Mouse (Mus musculus) gastrocnemius, postnatal 10 days (tissue): ENCODE measurements at regions not wholly inside any gene's neighbourhood (a gene's known extent, or its start where the extent isn't known, plus 50 kb on each side); places are given as distances from the start of the nearest gene placed in this dataset.

Experiments used
- DNase-seq: peaks from one replicate; pipeline ENCODE4 v3.0.0; 2021; ENCODE audit warnings: mixed read lengths

GRCm38 (mm10) chr15:93785846-93786412 lies 190.2 kb upstream of the Prickle1 start:
- no peak for DNase-seq

- no peak for DNase-seq
Observed at GRCm38 (mm10) chr15:93783736-93784135, 188.0 kb upstream of the Prickle1 start.

- no peak for DNase-seq
Observed at GRCm38 (mm10) chr15:93775199-93775745, 179.6 kb upstream of the Prickle1 start.

DNA sequence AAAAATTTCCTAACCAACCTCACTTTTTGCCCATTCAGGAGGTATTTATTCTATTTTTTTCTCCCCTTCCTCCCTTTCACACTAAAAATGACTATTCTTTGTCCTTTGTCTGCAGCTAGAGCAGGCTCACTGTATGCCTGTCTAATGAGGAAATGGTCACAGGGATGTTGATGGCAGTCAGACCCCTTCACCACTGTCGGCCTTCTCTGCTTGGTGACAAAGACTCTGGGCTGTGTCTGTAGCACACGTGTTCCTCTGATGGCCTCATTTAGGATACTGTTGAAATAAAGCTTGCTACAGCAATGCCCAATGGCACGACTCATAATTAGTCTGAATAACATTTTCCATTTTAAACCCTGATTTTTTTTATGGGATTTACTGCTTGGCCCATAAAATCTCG lies 178.6 kb upstream of the Prickle1 start:
- DNase-seq, result no peak

- no peak for DNase-seq
Observed at GRCm38 (mm10) chr15:93766981-93767380, 171.3 kb upstream of the Prickle1 start.

GRCm38 (mm10) chr15:93763047-93763446 lies 167.4 kb upstream of the Prickle1 start:
- no peak for DNase-seq

DNA sequence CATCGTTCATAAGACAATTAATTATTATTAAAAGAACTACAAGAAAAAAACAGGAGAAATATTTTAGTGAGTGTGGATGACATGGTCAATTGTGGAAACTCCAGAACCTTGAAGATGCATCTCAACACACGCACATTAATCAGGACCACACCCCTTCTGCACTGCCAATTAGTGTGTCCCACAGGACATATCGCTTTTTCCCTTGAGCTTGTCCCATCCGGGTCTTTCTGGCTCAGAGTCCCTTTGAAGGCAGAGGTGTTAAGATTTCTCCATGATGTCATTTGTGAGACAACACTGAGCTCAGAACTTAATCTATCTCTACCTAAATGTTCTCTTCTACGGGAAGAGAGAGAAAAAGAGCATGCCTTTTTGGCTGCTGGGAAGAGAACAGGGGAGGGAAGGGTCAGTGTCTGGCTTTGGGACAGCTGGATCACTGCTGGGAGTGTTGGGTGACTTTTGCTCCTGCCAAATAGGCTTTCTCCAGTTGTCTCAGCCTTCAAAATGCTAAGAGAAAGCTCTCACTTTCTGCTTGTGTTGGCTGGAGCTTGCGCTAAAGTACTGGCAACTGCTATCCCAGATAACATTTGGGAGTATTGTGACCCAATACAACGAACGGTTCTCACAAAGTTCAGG lies 162.6 kb upstream of the Prickle1 start:
- DNase-seq, result peak; percentile 55

DNA sequence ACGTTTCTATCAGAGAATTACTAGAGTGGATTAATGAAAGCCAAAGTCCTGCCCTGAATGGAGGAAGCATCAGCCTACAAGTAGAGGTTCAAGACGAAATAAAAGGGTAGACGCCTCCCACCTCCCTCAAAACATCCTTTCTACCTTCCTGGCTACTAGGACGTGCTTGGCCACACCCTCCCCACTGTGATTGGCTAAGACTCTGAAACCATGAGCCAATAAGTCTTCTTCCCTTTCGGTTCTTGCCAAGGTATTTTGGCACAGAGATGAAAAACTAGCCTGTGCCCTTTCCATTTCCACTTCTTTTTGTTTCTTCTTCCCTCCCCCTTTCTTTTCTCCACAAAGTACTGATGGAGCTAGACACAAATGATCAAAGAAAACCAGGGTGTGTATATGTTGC lies 160.3 kb upstream of the Prickle1 start:
- DNase-seq, result no peak

GRCm38 (mm10) chr15:93751817-93752216 lies 156.1 kb upstream of the Prickle1 start:
- DNase-seq, result no peak

DNA sequence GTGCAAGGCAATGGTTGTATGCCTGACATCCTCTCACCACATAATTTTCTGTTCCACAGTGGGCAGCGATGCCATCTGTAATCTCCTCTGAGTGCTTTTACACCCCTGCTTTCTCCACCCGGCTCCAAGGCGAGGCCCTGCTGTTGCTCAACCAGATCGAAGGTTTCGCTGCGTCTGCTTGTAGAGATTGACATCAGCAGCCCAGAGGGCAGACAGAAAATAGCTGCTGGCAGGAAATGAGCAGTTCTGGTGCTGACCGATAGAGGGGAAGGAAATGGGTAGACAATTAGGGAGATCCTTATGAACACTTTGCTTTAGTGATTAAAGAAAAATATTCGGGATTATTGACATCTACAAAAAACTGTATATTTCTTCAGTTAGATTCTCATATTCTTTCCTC lies 155.3 kb upstream of the Prickle1 start:
- peak; percentile 22 for DNase-seq

DNA sequence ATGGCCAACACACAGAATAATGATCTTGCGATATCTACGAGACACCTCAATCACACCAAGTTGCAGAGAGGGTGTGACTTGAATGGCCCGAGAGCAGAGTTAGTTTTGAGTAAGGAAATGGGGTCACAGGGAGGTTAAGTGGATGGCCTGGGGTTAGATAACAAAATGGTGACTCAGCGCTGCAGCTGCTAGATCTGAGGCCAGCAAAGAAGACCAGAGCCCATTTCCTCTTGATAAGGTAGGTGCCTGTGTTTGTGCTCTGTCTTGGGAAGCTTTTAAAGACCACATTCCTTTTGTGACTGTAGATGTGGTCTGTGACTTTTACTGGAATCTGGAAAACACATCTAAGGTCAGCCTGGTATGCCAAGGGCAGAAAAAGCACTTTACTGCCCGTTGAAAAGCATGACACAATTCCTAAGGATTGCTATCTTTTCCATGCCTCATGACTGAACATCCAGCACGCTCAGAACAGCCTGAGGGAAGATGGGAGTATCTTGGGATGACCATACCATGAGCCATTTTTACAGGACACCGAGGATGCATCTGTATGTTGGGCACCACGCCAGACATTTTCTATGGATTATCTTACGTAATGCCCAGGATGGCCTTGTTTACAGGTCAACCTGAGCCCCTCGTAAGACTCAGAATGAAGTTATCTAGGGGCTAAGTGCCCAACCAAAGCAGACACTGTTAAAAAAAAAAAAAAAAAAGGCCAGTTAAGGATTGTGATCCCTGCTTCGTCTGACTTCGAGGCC lies 148.7 kb upstream of the Prickle1 start:
- DNase-seq, result no peak

DNA sequence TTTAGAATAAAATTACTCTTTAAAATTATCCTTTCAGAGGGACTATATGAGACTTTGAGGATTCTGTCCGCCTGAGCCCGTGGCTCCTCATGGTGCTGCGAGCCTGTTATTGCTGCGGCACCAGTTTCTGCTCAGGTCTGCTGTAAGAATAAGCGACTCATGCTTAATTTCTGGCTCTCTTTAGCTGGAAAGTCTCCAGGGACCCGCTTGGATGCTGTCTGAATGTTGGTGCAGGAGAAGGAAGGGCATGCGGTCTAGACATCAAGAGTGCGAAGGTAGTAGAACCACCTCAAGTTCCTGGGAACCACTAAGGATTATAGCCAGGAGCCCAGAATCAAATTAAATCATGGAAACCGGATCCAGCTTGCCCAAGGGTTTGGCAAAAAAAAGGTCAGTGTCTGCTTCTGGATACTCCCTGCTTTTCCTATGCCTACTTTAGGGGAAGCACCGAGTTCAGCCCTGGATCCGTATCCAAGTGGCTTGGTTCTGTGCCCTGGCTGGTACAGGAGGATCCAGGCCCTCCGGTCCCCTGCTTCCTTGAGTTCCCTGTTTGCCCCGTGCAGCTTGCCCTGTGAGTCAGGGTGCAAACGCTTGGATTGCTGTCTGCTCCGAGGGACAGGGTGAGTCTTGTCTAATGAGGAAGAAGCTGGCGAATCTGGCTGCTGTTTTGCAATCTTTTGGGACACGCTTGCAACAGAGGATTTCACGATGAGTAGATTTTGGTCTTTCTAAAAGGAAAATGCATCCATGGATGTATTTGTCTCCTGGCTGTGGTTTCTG lies 138.2 kb upstream of the Prickle1 start:
- DNase-seq, result peak; percentile 28

DNA sequence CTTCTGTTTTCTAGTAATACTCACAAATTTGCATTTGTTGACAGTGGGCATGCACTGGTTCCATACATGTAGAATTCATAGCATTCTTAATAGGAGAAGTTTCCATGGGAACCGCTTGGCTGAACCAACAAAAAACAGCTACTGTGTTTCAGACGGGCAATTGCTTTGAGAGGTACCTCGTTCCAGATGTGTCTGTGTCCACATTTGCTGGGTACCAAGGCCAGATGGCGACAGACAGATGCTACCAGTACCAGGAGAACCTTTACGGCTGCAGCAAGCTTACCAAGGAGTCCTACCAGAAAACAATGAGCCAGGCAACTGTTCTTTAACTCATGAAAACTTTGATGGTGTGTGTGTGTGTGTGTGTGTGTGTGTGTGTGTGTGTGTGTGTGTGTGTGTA lies 137.1 kb upstream of the Prickle1 start:
- DNase-seq, result no peak

DNA sequence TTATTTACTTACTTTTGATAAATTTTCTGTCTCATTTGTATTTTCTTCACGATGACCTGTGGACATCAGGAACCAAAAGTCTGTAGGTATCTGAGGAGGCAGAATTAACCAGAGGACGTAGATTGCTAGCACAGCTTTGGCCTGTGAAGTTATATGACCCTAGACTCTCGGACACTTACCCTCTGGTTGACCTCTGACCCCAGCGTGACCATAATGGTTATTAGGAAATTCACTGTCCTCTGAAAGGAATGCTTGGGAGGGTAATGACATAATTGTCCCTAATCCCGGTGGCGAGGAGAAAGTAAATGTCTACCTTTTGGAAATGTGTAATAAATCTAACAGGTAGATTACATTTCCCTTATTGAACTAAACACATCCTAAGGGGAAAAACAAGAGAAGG lies 135.5 kb upstream of the Prickle1 start:
- DNase-seq, result no peak

DNA sequence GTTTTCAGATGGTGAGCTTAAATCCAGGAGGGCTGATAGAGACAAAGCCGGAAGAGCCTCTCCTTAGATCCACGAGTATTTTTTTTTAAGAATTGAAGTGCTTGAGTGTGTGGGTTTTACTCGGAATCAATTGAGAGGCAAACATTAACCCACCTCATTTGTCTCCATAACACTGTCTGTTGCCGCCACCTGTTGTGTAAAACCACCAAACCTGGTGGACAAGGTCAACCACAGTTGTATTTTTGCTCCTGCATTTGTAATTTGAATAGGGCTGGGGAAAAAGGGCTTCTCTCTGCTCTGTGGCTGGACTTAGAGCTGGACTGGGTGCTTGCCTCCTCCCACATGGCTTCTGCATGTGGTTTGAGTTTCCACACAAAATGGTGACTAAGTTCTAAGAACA lies 119.8 kb upstream of the Prickle1 start:
- DNase-seq, result no peak

DNA sequence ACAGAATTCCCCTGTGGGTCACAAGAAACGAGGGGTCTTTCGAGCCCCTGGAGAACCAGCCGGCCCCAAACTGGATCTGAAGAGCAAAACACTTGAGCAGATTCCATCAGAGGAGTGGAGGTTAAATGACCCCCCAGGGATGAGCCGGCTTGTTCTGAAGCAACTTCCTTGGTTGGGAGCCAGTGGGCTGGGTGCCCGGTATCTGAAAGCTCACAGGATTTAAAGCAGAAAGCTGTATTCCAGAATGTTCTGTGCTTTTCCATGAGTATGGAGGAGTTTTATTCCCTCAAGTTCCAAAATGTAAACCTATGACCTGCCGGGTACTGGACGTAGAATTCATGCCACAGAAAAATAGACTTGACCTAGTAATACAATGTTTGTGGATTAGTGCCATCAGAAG lies 117.7 kb upstream of the Prickle1 start:
- peak; percentile 88 for DNase-seq

GRCm38 (mm10) chr15:93712594-93712993 lies 116.9 kb upstream of the Prickle1 start:
- DNase-seq, result no peak

DNA sequence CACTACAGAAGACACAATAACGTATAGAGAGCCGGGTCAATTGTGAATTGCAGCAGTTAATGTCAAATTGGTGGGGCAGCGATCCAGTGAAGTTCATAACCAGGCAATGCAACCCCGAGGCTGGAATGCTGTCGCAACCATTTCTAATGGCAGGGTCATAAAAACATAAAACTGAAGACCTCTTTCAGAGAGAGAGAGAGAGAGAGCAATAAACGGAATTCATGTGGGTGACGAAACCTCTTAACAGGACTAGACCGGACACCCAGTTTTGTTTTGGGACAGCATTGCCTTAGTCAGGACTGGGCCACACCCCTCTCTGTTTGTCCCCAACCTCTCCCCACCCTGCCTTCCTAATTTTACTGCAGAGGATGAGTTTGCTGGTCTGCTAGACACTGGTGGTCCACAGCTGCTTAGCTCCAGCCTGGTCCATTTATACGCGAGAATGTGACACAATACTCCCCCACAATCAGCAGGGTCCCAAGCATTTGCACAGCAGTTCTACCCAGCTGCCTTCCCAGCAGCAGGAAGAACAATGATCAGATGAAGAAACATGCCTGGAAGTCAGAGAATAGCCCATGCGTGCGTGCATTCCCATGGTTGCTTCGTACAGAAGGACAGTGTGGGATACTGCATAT lies 115.6 kb upstream of the Prickle1 start:
- no peak for DNase-seq

DNA sequence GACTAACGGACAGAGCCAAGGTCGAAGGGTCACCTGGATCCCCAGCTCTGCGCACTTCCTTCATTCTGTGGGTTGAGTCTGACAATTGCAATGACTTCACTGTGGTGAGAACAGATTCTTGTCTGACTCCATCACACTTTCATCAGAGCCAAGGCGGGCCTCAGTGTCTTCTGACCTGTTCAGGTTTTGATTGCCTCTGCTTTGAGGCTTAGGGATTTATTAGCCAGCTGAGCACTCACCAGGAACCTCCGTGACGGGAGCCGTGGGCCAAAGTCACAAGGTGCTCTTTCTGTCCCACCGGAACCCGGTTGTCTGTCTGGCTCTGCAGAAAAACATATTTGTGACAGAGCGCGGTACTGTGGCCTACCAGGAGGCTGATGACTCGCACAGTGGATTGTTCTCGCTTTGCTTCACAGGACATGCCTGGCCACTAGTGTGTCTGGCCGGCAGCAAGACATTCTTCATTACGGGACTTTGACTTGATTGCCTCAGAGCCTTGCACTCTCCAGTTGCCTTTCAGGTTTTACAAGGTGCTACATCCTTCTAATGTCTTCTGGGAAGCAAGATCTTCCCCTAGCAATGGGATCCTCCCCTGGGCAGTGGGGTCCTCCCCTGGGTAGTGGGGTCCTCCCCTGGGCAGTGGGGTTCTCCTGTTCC lies 114.9 kb upstream of the Prickle1 start:
- DNase-seq, result no peak

DNA sequence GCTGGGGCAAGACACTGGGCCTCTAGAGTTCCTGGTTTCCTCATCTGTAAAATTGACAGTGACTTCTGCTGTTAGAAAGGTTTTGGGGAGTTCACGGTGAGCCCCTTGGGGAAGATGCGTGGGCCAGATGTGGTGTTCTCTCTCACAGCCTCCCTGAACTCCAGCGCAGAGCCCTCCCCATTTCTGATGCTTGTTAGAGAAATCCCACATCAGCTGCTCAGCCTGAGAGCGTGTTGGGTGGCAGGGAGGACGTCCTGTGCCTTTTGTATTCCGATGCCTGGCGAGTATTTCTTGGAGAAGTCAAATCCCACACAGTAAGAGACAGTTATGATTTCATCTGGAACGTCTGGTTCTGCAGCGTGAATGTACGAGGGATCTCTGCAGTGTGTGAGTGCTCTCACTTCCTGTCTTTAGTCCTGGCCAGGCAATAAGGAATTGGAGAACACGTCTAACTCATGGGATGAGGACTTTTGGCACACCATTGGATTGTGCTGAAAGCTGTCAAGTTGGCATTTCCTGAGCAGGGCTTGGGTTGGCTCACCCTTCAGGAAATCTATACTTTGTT lies 110.8 kb upstream of the Prickle1 start:
- DNase-seq, result peak; percentile 7

DNA sequence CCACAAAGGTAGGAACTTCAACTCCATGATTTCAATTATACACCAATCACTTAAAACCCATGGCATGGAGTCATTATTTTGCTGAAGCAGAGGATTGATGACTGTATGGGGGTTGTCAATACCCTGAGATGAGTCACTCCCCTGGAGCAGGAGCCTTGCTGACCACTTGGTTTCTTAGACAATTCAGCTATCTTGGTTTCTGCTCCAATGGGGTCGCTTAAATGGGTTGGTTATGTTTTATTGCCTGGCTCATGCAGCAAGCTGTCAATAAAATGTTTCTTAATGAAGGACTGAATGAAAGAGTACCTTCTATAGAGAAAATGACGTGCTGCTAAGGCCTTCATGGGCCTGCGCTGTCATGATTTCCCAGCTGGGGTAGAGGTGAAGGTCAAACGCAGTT lies 110.0 kb upstream of the Prickle1 start:
- no peak for DNase-seq
